Mouse (Mus musculus): ENCODE measurements at regions not wholly inside any gene's neighbourhood (a gene's known extent, or its start where the extent isn't known, plus 50 kb on each side); places are given as distances from the start of the nearest gene placed in this dataset.

DNA sequence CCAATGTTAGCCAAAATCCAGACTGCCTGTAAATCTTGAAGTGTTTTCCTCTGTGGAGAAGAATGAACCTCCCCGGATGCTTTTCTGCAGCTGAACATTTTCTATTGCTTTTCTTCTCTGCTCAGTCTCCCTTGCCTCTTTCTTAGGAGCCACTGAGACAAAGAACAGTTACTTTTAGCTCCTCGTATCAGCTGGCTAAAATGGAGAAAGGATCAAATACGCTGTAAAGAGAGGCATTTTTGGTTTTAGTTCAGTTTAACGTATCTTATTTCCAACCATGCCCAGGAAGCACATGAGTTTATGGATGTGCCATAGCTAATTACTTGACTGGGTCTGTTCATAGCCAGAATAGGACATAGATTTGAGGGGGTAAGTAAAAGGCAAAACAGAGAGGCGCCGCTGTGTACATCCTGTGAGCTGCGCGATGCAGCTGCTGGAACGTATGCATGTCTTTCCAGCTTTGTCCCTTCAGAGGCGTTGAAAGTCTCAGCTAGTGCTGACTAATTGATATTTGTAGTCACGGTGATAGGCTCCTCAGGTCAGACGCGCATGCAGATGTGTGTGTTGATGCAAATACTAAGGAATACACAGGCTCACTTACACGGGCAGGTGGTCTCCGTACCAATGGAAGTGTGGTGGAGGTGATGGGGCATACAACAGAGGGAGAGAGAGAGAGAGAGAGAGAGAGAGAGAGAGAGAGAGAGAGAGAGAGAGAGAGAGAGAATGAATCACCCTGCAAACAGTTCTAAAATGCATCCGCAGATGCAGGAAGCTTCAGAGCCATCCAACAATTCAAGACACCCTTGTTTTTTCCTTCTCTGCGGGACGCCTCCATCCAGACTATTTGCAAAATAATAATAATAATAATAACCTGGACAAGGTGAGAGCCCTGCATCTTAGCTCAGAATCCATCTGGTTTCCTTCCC, 216.5 kb upstream of the Ubash3b start:
- ATAC-seq (ENCODE audit: extremely low read depth, insufficient number of reproducible peaks, low FRiP score, poor library complexity, severe bottlenecking) = no peak

- no peak for ATAC-seq (ENCODE audit: extremely low read depth, insufficient number of reproducible peaks, low FRiP score, poor library complexity, severe bottlenecking)
These were observed 215.6 kb upstream of the Ubash3b start for GRCm38 (mm10) chr9:41376948-41377700.

GRCm38 (mm10) chr9:41375984-41376651, 214.6 kb upstream of the Ubash3b start:
- ATAC-seq (ENCODE audit: extremely low read depth, insufficient number of reproducible peaks, low FRiP score, poor library complexity, severe bottlenecking) = no peak

- ATAC-seq (ENCODE audit: extremely low read depth, insufficient number of reproducible peaks, low FRiP score, poor library complexity, severe bottlenecking) = no peak
These were observed 213.3 kb upstream of the Ubash3b start for GRCm38 (mm10) chr9:41374591-41375481.

GRCm38 (mm10) chr9:41366405-41366804, 204.9 kb upstream of the Ubash3b start:
- no peak for ATAC-seq (ENCODE audit: extremely low read depth, insufficient number of reproducible peaks, low FRiP score, poor library complexity, severe bottlenecking)

- no peak for ATAC-seq (ENCODE audit: extremely low read depth, insufficient number of reproducible peaks, low FRiP score, poor library complexity, severe bottlenecking)
These were observed 203.8 kb upstream of the Ubash3b start for GRCm38 (mm10) chr9:41365251-41365650.

DNA sequence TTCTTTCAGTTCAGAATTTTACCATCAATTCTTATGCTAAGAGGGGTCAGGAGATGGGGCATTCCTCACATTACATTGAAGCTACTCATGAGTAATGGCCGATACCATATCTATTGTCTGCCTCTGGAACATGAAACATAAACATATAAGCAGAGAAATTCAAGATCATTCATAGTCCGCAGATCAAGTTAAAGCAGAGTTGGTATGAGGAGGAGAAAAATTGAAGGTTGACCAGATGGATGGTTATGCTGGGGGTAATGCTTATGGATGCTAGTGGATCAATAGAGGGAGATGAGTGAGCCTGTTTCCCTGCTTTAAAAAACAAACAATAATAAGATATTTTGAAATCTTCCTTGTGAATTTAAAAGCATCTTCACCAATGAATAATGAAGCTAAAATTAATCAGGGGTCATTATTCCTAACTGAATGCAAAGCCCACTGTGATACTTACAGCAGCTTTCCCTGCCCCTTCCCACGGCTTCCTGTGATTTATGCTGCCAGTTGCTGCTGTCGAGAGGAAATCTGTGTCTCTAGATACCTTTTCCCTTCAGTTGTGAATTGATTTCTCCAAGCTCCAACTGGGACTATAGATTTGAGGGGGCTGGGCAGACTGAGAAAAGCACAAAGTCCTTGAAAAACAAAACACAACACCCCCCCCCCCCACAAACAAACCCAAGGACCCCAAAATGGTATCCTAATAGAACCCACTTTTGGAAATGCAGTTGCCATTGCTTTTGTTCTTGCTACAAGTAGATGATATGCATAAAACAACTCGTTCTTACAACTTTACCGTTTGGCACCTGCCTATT, 203.1 kb upstream of the Ubash3b start:
- ATAC-seq (ENCODE audit: extremely low read depth, insufficient number of reproducible peaks, low FRiP score, poor library complexity, severe bottlenecking) = no peak

GRCm38 (mm10) chr9:41360356-41360755, 198.9 kb upstream of the Ubash3b start:
- no peak for ATAC-seq (ENCODE audit: extremely low read depth, insufficient number of reproducible peaks, low FRiP score, poor library complexity, severe bottlenecking)

- no peak for ATAC-seq (ENCODE audit: extremely low read depth, insufficient number of reproducible peaks, low FRiP score, poor library complexity, severe bottlenecking)
These were observed 197.8 kb upstream of the Ubash3b start for GRCm38 (mm10) chr9:41359286-41359685.

GRCm38 (mm10) chr9:41345338-41345737, 183.8 kb upstream of the Ubash3b start:
- no peak for ATAC-seq (ENCODE audit: extremely low read depth, insufficient number of reproducible peaks, low FRiP score, poor library complexity, severe bottlenecking)

DNA sequence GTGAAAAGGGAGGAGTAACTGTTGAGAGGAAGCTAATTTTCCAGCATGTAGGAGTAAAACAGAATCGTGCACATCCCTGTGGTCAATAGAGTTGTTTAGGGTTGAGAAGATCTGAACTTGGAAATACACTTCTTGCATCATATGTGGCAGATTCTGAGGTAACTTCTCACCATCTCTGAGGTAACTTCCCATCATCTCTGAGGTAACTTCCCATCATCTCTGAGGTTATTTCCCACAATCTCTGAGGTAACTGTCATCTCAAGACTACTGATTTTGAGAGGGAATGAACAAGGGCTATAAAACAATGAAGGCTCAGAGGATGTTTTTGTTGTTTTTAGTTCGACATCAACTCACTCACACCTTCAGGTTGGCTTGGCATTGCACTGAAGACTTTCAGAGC, 175.9 kb upstream of the Ubash3b start:
- ATAC-seq (ENCODE audit: extremely low read depth, insufficient number of reproducible peaks, low FRiP score, poor library complexity, severe bottlenecking) = peak; percentile 85

DNA sequence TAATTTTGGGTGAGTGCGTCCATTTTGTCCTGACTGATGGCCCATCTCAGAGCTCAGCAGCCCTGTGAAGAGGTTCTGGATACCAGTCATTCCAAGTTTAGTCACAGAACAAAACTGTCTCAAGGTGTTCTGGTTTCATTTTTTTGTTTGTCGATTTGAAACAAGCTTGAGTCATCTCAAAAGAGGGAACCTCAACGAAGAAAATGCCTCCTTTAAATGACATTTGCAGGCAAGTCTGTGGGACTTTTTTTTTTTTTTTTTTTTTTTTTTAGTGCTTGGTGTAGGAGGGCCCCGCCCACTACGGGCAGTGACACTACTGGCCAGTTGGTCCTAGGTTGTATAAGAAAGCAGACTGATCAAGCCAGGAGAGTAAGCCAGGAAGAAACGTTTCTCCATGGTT, 175.3 kb upstream of the Ubash3b start:
- peak; percentile 57 for ATAC-seq (ENCODE audit: extremely low read depth, insufficient number of reproducible peaks, low FRiP score, poor library complexity, severe bottlenecking)

GRCm38 (mm10) chr9:41334462-41335241, 173.2 kb upstream of the Ubash3b start:
- ATAC-seq (ENCODE audit: extremely low read depth, insufficient number of reproducible peaks, low FRiP score, poor library complexity, severe bottlenecking) = no peak

DNA sequence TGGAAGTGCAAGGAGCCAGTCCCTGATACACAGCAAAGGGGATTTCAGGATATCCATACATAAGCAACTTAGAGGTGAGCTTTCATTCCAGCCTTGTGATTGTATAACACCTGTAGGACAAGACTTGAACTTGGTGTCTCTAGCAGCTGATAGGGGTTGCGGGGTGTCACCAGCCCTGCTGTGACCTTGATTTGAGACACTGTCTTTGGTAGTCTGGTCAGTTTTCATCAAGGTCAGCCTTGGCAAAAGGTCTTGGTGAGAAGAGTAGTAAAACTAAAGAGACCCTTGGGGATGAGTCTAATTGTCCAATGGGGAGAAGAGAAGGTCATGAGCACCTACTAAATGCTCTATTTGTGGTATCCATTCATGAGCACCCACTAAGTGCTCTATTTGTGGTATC, 172.0 kb upstream of the Ubash3b start:
- no peak for ATAC-seq (ENCODE audit: extremely low read depth, insufficient number of reproducible peaks, low FRiP score, poor library complexity, severe bottlenecking)

DNA sequence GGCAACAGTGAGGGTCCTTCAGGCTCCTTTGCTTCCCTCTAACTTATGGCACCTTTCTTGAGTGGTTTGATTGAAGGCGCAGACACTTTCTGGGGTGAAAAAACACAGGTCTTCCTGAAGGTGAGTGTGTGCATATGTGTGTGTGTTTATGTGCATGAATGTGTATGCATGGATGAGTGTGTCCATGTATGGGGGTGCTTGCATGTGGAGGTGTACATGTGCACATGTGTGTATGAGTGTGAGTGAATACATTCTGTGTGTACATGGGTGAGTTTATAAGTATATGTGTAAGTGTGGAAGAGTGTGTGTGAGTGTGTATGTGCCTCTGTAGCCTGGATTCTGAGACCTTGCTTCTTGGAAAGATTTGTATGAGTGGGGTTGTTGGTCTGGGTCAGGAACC, 167.5 kb upstream of the Ubash3b start:
- ATAC-seq (ENCODE audit: extremely low read depth, insufficient number of reproducible peaks, low FRiP score, poor library complexity, severe bottlenecking) = no peak

DNA sequence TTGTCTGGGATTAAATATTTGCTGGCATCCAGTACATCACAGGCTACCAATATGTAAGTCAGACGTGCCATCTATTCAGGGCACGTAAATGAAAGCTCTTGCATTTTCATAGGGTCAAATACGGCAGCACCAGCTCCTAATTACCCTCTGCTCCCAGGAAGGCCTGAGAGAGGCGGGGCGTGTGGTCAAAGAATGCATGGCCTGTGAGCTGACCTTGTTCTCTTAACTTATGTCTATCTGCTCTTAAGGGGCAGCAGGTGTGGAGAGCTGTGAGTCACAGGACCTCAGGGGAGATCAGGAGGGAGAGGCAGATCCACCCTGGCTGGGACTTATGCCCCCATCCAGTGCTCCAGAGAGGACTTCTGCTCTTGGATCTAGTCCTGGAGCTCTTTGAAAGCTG, 167.0 kb upstream of the Ubash3b start:
- ATAC-seq (ENCODE audit: extremely low read depth, insufficient number of reproducible peaks, low FRiP score, poor library complexity, severe bottlenecking) = no peak

GRCm38 (mm10) chr9:41328056-41328455, 166.6 kb upstream of the Ubash3b start:
- ATAC-seq (ENCODE audit: extremely low read depth, insufficient number of reproducible peaks, low FRiP score, poor library complexity, severe bottlenecking) = no peak

Data from neutrophil, adult 5-6 weeks (primary cell).